Mouse (Mus musculus) G1E (cell line): ENCODE data around the gene Prkcg. TPM values are rescaled to one million over a fixed set of nuclear protein-coding genes. Genes with fewer than 3 reads are reported as not detected.

Experiments
- ATAC-seq: 2 replicates; pipeline ENCODE4 v1.8.0; 2016; ENCODE audit warnings: mild to moderate bottlenecking; ENCODE audit not compliant: insufficient number of reproducible peaks, poor library complexity, low FRiP score, severe bottlenecking; ENCODE audit errors: extremely low read depth
- DNase-seq: peaks from one replicate; pipeline ENCODE4 v3.0.0; 2012; ENCODE audit warnings: low spot score
- H3K27me3 ChIP-seq: 2 replicates; pipeline ENCODE4 v1.6.1; 2012; ENCODE audit warnings: mild to moderate bottlenecking, low read length, inconsistent platforms; ENCODE audit not compliant: insufficient read depth
- H3K36me3 ChIP-seq: replicated peaks from 2 replicates; pipeline ENCODE3; 2012; ENCODE audit warnings: mild to moderate bottlenecking, inconsistent platforms
- H3K4me1 ChIP-seq: 2 replicates; pipeline ENCODE4 v1.6.1; 2012; ENCODE audit warnings: low read depth, low read length, inconsistent platforms, mixed read lengths; ENCODE audit not compliant: insufficient read depth
- H3K4me3 ChIP-seq: 2 replicates; pipeline ENCODE4 v1.5.1; 2012; ENCODE audit warnings: low read depth, mild to moderate bottlenecking, inconsistent platforms, low read length, moderate library complexity, mixed read lengths
- H3K9me3 ChIP-seq: replicated peaks from 2 replicates; pipeline ENCODE4 v1.6.1; 2012; ENCODE audit warnings: inconsistent platforms
- CTCF ChIP-seq: IDR thresholded peaks from 2 replicates; pipeline ENCODE4 v1.5.1; 2012; ENCODE audit warnings: low read depth, low read length, inconsistent platforms, mixed read lengths
- GATA1 ChIP-seq: IDR thresholded peaks from 2 replicates; pipeline ENCODE4 v1.6.1; 2012; ENCODE audit warnings: borderline replicate concordance, low read length, inconsistent platforms, mixed read lengths
- GATA2 ChIP-seq: IDR thresholded peaks from 2 replicates; pipeline ENCODE4 v1.6.1; 2012; ENCODE audit warnings: low read depth, low read length, inconsistent platforms, borderline replicate concordance
- POLR2AphosphoS5 ChIP-seq: IDR thresholded peaks from 2 replicates; pipeline ENCODE4 v1.6.1; 2012; ENCODE audit warnings: low read depth, low read length, inconsistent platforms; ENCODE audit not compliant: insufficient replicate concordance
- TAL1 ChIP-seq: conservative IDR thresholded peaks from 2 replicates; pipeline ENCODE4 v1.6.1; 2012; ENCODE audit warnings: low read depth, low read length, inconsistent platforms, mixed read lengths
- polyA plus RNA-seq: library from polyadenylated mRNA; stranded (reverse); fragments of >175 nt; gene quantifications from 2 replicates; pipeline ENCODE4 v1.2.3, GENCODE M21; 2012
- total RNA-seq, 2 experiments: library from RNA; stranded (forward) in 1 of 2; stranded (reverse) in 1 of 2; fragments of 200-1000 nt in 1 of 2; fragments of >200 nt in 1 of 2; fragmentation: Nextera tagmentation in 1 of 2; gene quantifications; 2 replicates each; pipeline ENCODE4 v1.2.3; 2014 to 2017

The Prkcg gene
- total and polyA plus RNA-seq, 3 experiments, result 0.33 TPM; not detected in 2

GRCm38 (mm10) chr7:3295321-3296110, 6.5 kb downstream of the Prkcg start:
- TF ChIP-seq POLR2AphosphoS5, result no peak
- no peak for TF ChIP-seq CTCF
- no peak for TF ChIP-seq TAL1
- no peak for TF ChIP-seq GATA2
- no peak for TF ChIP-seq GATA1
- Histone ChIP-seq H3K9me3 (peaks cover 3% of the 10 kb centered on the region; the same call in 1 of the 2 replicates), H3K4me1 (no peaks in the 10 kb centered on the region), H3K36me3 (no peaks in the 10 kb centered on the region), H3K27me3 (no peaks in the 10 kb centered on the region), H3K4me3 (no peak overlapping the region)
- ATAC-seq (no peak), DNase-seq (no peak)

- Histone ChIP-seq H3K4me3 (no peak overlapping the region), H3K9me3 (peaks cover 3% of the 10 kb centered on the region; the same call in 1 of the 2 replicates), H3K27me3 (no peaks in the 10 kb centered on the region), H3K4me1 (no peaks in the 10 kb centered on the region), H3K36me3 (no peaks in the 10 kb centered on the region)
- TF ChIP-seq GATA2, result no peak
- no peak for TF ChIP-seq CTCF
- TF ChIP-seq GATA1, result no peak
- no peak for TF ChIP-seq POLR2AphosphoS5
- no peak for TF ChIP-seq TAL1
- ATAC-seq (no peak), DNase-seq (no peak)
These were observed 7.7 kb downstream of the Prkcg start for GRCm38 (mm10) chr7:3296711-3297110.

- no peak for DNase-seq
- H3K4me3 ChIP-seq, result no peak overlapping the region
These were observed 11.1 kb downstream of the Prkcg start for GRCm38 (mm10) chr7:3299941-3300617.

GRCm38 (mm10) chr7:3300891-3301627, 12.1 kb downstream of the Prkcg start:
- no peak overlapping the region for H3K4me3 ChIP-seq
- H3K4me1 ChIP-seq, result no peaks in the 10 kb centered on the region
- TF ChIP-seq CTCF, result no peak
- no peak for TF ChIP-seq POLR2AphosphoS5
- peaks cover 3% of the 10 kb centered on the region; the same call in 1 of the 2 replicates for H3K9me3 ChIP-seq
- DNase-seq (no peak), ATAC-seq (no peak)
- H3K36me3 ChIP-seq, result no peaks in the 10 kb centered on the region
- peaks cover 4% of the 10 kb centered on the region; the same call in 1 of the 2 replicates for H3K27me3 ChIP-seq

More at GRCm38 (mm10) chr7:3299941-3300617, 11.1 kb downstream of the Prkcg start:
- peaks cover 4% of the 10 kb centered on the region; the same call in 1 of the 2 replicates for H3K27me3 ChIP-seq
- H3K36me3 ChIP-seq, result no peaks in the 10 kb centered on the region
- no peak for ATAC-seq
- H3K4me1 ChIP-seq, result no peaks in the 10 kb centered on the region
- peaks cover 3% of the 10 kb centered on the region; the same call in 1 of the 2 replicates for H3K9me3 ChIP-seq
- no peak for TF ChIP-seq TAL1

GRCm38 (mm10) chr7:3301628-3302555, 12.9 kb downstream of the Prkcg start:
- ATAC-seq (no peak), DNase-seq (no peak)
- Histone ChIP-seq H3K4me3 (no peak overlapping the region), H3K9me3 (peaks cover under 1% of the 10 kb centered on the region; the same call in 1 of the 2 replicates), H3K36me3 (no peaks in the 10 kb centered on the region), H3K27me3 (peaks cover 4% of the 10 kb centered on the region; the same call in 1 of the 2 replicates), H3K4me1 (no peaks in the 10 kb centered on the region)
- TF ChIP-seq GATA1 (no peak), CTCF (no peak), TAL1 (no peak), GATA2 (no peak), POLR2AphosphoS5 (no peak)
